In genomic region chr5:111799700-111800311, GRCm38 (mm10) we compare ENCODE assay signal across 8 mouse cellular contexts.
DNase-seq lines count a peak whose midpoint lies in the region; ATAC-seq and TF ChIP-seq lines count a peak whose summit lies in the region.

No protein-coding gene starts in this region.

- peak; percentile 11 for DNase-seq in layer of hippocampus, adult 9-11 months
- DNase-seq in layer of hippocampus, adult 9-10 months (ENCODE audit: low spot score) = no peak
- peak; percentile 8 to 11 for DNase-seq in cerebellum, postnatal 25 days
- DNase-seq in heart, adult 2 months = peak; percentile 86 to 89
- DNase-seq in kidney, adult 2 months = peak; percentile 76
- no peak for DNase-seq in T-cell, adult 2 months (ENCODE audit: low spot score)
- DNase-seq in right cerebral cortex, postnatal 25 days = no peak

- no peak overlapping the region for H3K9ac ChIP-seq in heart, adult 2 months (ENCODE audit: low read depth, low read length)

- intact Hi-C loops in heart, adult 2 months (cut with DNase I) = loop anchor here (5.0 kb wide), 1 partner anchor 383 kb away; the partner anchor contains the start of gene Mn1

- H3K36me3 ChIP-seq in heart, adult 2 months (ENCODE audit: control insufficient read depth, insufficient read depth, low read length) = no peaks in the 10 kb centered on the region
- H3K36me3 ChIP-seq in kidney, adult 2 months (ENCODE audit: control insufficient read depth, insufficient read depth, low read length) = no peaks in the 10 kb centered on the region

- no peak overlapping the region for H3K4me3 ChIP-seq in heart, adult 2 months
- no peak overlapping the region for H3K4me3 ChIP-seq in kidney, adult 2 months (ENCODE audit: insufficient read depth, low read depth, low read length)

- 26% methylated on average over 15 of the region's 15 CpGs for WGBS in heart, adult 2 months
- 21% methylated on average over 15 of the region's 15 CpGs for WGBS in kidney, adult 2 months

- ATAC-seq in megakaryocyte, adult 5-6 weeks (ENCODE audit: poor library complexity, severe bottlenecking) = 0 out of 2 replicates have a peak, but pooled peaks have one; percentile 19

- H3K27ac ChIP-seq in heart, adult 2 months = peak overlapping the region; percentile 79
- H3K27ac ChIP-seq in kidney, adult 2 months (ENCODE audit: insufficient read depth, low read depth, low read length) = peak overlapping the region; percentile 21

- no peaks in the 10 kb centered on the region for H3K27me3 ChIP-seq in heart, adult 2 months (ENCODE audit: control insufficient read depth, insufficient read depth, low read length)
- no peaks in the 10 kb centered on the region for H3K27me3 ChIP-seq in kidney, adult 2 months (replicated peaks; ENCODE audit: control insufficient read depth, insufficient read depth, low read length)

- TF ChIP-seq POLR2A in heart, adult 2 months (IDR thresholded peaks at IDR 0.05; ENCODE audit: insufficient read depth, low read depth, low read length) = peak; percentile 42; the same call in 1 of the 2 replicates
- TF ChIP-seq POLR2A in kidney, adult 2 months (IDR thresholded peaks at IDR 0.05; ENCODE audit: low read depth, low read length) = no peak

- TF ChIP-seq CTCF in heart, adult 2 months (IDR thresholded peaks at IDR 0.05) = no peak
- no peak for TF ChIP-seq CTCF in kidney, adult 2 months (conservative IDR thresholded peaks at IDR 0.05; ENCODE audit: insufficient read depth, insufficient read length, low read depth, low read length)

- TF ChIP-seq EP300 in heart, adult 2 months (IDR thresholded peaks at IDR 0.05; ENCODE audit: insufficient read depth, low read depth, low read length) = peak; percentile 69; the same call in 1 of the 2 replicates

- H3K4me1 ChIP-seq in heart, adult 2 months (ENCODE audit: control insufficient read depth, insufficient read depth, low read length) = peaks cover 10% of the 10 kb centered on the region
- H3K4me1 ChIP-seq in kidney, adult 2 months (ENCODE audit: control insufficient read depth, insufficient read depth, low read length) = no peaks in the 10 kb centered on the region

- no peaks in the 10 kb centered on the region for H3K79me2 ChIP-seq in heart, adult 2 months (replicated peaks; ENCODE audit: control insufficient read depth, insufficient read depth, low read length)

Comparison
In these comparisons a context has a peak if more than half of its experiments do, and no peak if none do; other contexts are left out.
1. DNase-seq: peak in layer of hippocampus, adult 9-11 months (single experiment), cerebellum, postnatal 25 days (2 of 2), heart, adult 2 months (2 of 2) and kidney, adult 2 months (single experiment); none in layer of hippocampus, adult 9-10 months (single experiment), T-cell, adult 2 months (single experiment) and right cerebral cortex, postnatal 25 days (single experiment).